8 mouse cellular contexts compared by ENCODE assay signal in the genomic region with DNA sequence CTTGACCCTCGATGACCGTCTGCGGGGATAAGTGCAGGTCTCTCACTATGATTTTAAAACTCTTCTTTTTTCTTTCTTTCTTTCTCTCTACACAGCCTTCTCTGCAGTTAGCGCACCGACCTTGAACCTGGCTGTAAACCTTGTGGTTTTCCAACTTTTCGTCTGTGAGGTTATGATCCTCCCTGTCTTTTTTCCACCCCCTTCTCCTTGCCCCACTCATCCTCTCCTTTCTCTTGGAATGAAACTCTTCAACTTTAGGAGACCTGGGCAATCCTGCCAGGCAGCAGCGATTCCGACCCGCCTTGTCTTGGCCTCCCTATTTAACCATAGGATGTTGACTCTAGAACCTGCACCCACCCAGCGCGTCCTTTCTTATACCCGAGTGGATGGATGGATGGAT. TPM values are rescaled to one million over a fixed set of nuclear protein-coding genes. Genes with fewer than 3 reads are reported as not detected.
A peak's percentile ranks its signal among the peaks of the same experiment; 100 is the strongest.
DNase-seq lines count a peak whose midpoint lies in the region; ATAC-seq and TF ChIP-seq lines count a peak whose summit lies in the region.

No protein-coding gene starts in this region.

- peak overlapping the region; percentile 44 for H3K4me3 ChIP-seq in kidney, postnatal 0 days (replicated peaks; ENCODE audit: low read depth, low read length)
- peak overlapping the region; percentile 46 for H3K4me3 ChIP-seq in embryonic facial prominence, embryonic 14.5 days (ENCODE audit: low read depth, low read length)
- peak overlapping the region; percentile 49 for H3K4me3 ChIP-seq in intestine, embryonic 14.5 days (ENCODE audit: low read depth, low read length)
- H3K4me3 ChIP-seq in neural tube, embryonic 11.5 days (ENCODE audit: low read depth, low read length) = peak overlapping the region; percentile 42

- no peak for TF ChIP-seq CTCF in kidney, postnatal 0 days (IDR thresholded peaks at IDR 0.05; ENCODE audit: low read depth)

- no peaks in the 10 kb centered on the region for H3K9me3 ChIP-seq in kidney, postnatal 0 days (replicated peaks; ENCODE audit: low read length)
- no peaks in the 10 kb centered on the region for H3K9me3 ChIP-seq in embryonic facial prominence, embryonic 14.5 days (ENCODE audit: control insufficient read depth, low read length)
- H3K9me3 ChIP-seq in intestine, embryonic 14.5 days (ENCODE audit: control insufficient read depth, low read length) = no peaks in the 10 kb centered on the region
- no peaks in the 10 kb centered on the region for H3K9me3 ChIP-seq in neural tube, embryonic 11.5 days (ENCODE audit: control insufficient read depth, low read length)

- H3K36me3 ChIP-seq in kidney, postnatal 0 days (ENCODE audit: insufficient read depth, low read length) = no peaks in the 10 kb centered on the region
- H3K36me3 ChIP-seq in embryonic facial prominence, embryonic 14.5 days (ENCODE audit: control insufficient read depth, insufficient read depth, low read length) = no peaks in the 10 kb centered on the region
- H3K36me3 ChIP-seq in intestine, embryonic 14.5 days (ENCODE audit: control insufficient read depth, insufficient read depth, low read length) = no peaks in the 10 kb centered on the region
- no peaks in the 10 kb centered on the region for H3K36me3 ChIP-seq in neural tube, embryonic 11.5 days (ENCODE audit: control insufficient read depth, insufficient read depth, low read length)

- 9% methylated on average over 12 of the region's 12 CpGs for WGBS in kidney, postnatal 0 days
- WGBS in embryonic facial prominence, embryonic 14.5 days = 5% methylated on average over 12 of the region's 12 CpGs
- 5% methylated on average over 12 of the region's 12 CpGs for WGBS in intestine, embryonic 14.5 days
- 2% methylated on average over 12 of the region's 12 CpGs for WGBS in neural tube, embryonic 11.5 days

- H3K27ac ChIP-seq in kidney, postnatal 0 days = no peak overlapping the region
- H3K27ac ChIP-seq in embryonic facial prominence, embryonic 14.5 days (replicated peaks; ENCODE audit: low read depth, low read length) = no peak overlapping the region
- no peak overlapping the region for H3K27ac ChIP-seq in intestine, embryonic 14.5 days (ENCODE audit: low read depth)
- no peak overlapping the region for H3K27ac ChIP-seq in neural tube, embryonic 11.5 days (ENCODE audit: low read depth, low read length)

- no peak for ATAC-seq in kidney, postnatal 0 days (replicated peaks; ENCODE audit: low FRiP score, low read depth)
- no peak for ATAC-seq in embryonic facial prominence, embryonic 14.5 days (ENCODE audit: low read depth)
- no peak for ATAC-seq in intestine, embryonic 14.5 days (replicated peaks; ENCODE audit: low FRiP score, low TSS enrichment, low read depth)
- no peak for ATAC-seq in neural tube, embryonic 11.5 days (ENCODE audit: insufficient read depth, low FRiP score, low TSS enrichment)
- ATAC-seq in frontal cortex, adult (ENCODE audit: low TSS enrichment) = no peak

- DNase-seq in kidney, postnatal 0 days (ENCODE audit: low spot score) = peak; percentile 3
- no peak for DNase-seq in kidney, postnatal 14 days
- no peak for DNase-seq in embryonic facial prominence, embryonic 14.5 days (ENCODE audit: low spot score)
- no peak for DNase-seq in intestine, embryonic 14.5 days (ENCODE audit: low spot score)
- DNase-seq in neural tube, embryonic 11.5 days (ENCODE audit: low spot score) = peak; percentile 25
- DNase-seq in adrenal gland, postnatal 4 days (ENCODE audit: low spot score in 2 of 2) = no peak
- no peak for DNase-seq in kidney, postnatal 4 days

- peaks cover 68% of the 10 kb centered on the region for H3K27me3 ChIP-seq in kidney, postnatal 0 days (ENCODE audit: insufficient read depth, low read length)
- peaks cover 83% of the 10 kb centered on the region for H3K27me3 ChIP-seq in embryonic facial prominence, embryonic 14.5 days (replicated peaks; ENCODE audit: control insufficient read depth, insufficient read depth, low read length)
- peaks cover 93% of the 10 kb centered on the region for H3K27me3 ChIP-seq in intestine, embryonic 14.5 days (replicated peaks; ENCODE audit: control insufficient read depth, insufficient read depth, low read length)
- H3K27me3 ChIP-seq in neural tube, embryonic 11.5 days (ENCODE audit: control insufficient read depth, insufficient read depth, low read length) = peaks cover 70% of the 10 kb centered on the region

- H3K4me2 ChIP-seq in kidney, postnatal 0 days (ENCODE audit: low read length) = peak overlapping the region; percentile 78
- H3K4me2 ChIP-seq in embryonic facial prominence, embryonic 14.5 days (ENCODE audit: low read depth, low read length) = peak overlapping the region; percentile 76
- H3K4me2 ChIP-seq in intestine, embryonic 14.5 days (ENCODE audit: low read length) = peak overlapping the region; percentile 87
- H3K4me2 ChIP-seq in neural tube, embryonic 11.5 days (ENCODE audit: low read depth) = peak overlapping the region; percentile 78

- peak overlapping the region; percentile 47; the same call in 1 of the 2 replicates for H3K9ac ChIP-seq in kidney, postnatal 0 days (ENCODE audit: low read depth, low read length)
- peak overlapping the region; percentile 63 for H3K9ac ChIP-seq in embryonic facial prominence, embryonic 14.5 days (ENCODE audit: low read depth, low read length)
- H3K9ac ChIP-seq in intestine, embryonic 14.5 days (ENCODE audit: low read length) = no peak overlapping the region
- H3K9ac ChIP-seq in neural tube, embryonic 11.5 days (ENCODE audit: low read length) = no peak overlapping the region

- peaks cover 21% of the 10 kb centered on the region for H3K4me1 ChIP-seq in kidney, postnatal 0 days (replicated peaks; ENCODE audit: insufficient read depth, low read length)
- peaks cover 6% of the 10 kb centered on the region; the same call in 1 of the 2 replicates for H3K4me1 ChIP-seq in embryonic facial prominence, embryonic 14.5 days (ENCODE audit: control insufficient read depth, insufficient read depth, low read length)
- 0 out of 2 replicates have a peak, but pooled peaks cover 7% of the 10 kb centered on the region for H3K4me1 ChIP-seq in intestine, embryonic 14.5 days (replicated peaks; ENCODE audit: control insufficient read depth, insufficient read depth, low read length)
- peaks cover 12% of the 10 kb centered on the region; the same call in 1 of the 2 replicates for H3K4me1 ChIP-seq in neural tube, embryonic 11.5 days (ENCODE audit: control insufficient read depth, insufficient read depth, low read length)

RNA-seq across cellular contexts. Expression of gene Tbr1, which starts 9.8 kb away (rescaled TPM):
- polyA plus RNA-seq in kidney, postnatal 0 days (2015; fragmentation: Nextera tagmentation; extraction: Ambion mirVana) = 0.04 TPM in 1 of 2 replicates, not detected in the other
- polyA plus RNA-seq in embryonic facial prominence, embryonic 14.5 days (2014; fragmentation: Nextera tagmentation; extraction: Ambion mirVana) = 0.24 and 0.38 TPM in 2 replicates
- 0.04 TPM in 1 of 2 replicates, not detected in the other for polyA plus RNA-seq in intestine, embryonic 14.5 days (2014; fragmentation: Nextera tagmentation; extraction: Ambion mirVana)
- 0.29 and 0.57 TPM in 2 replicates for polyA plus RNA-seq in neural tube, embryonic 11.5 days (2014; fragmentation: Nextera tagmentation; extraction: Ambion mirVana)
- under 1 TPM; 0.31 to 0.48 TPM for total RNA-seq in adrenal gland, postnatal 4 days (2021)

Comparison
In these comparisons a context has a peak if more than half of its experiments do, and no peak if none do; other contexts are left out.
1. DNase-seq: peak in kidney, postnatal 0 days (single experiment) and neural tube, embryonic 11.5 days (single experiment); none in kidney, postnatal 14 days (single experiment), embryonic facial prominence, embryonic 14.5 days (single experiment), intestine, embryonic 14.5 days (single experiment), adrenal gland, postnatal 4 days (0 of 2) and kidney, postnatal 4 days (0 of 2).
2. H3K9ac ChIP-seq: peak in kidney, postnatal 0 days (single experiment) and embryonic facial prominence, embryonic 14.5 days (single experiment); none in intestine, embryonic 14.5 days (single experiment) and neural tube, embryonic 11.5 days (single experiment).
3. Peak in every context shown above with its lines, with median percentiles within 50 percentile points of each other: H3K4me2 ChIP-seq and H3K4me3 ChIP-seq.